Mouse (Mus musculus): Measurements from ENCODE around the gene Ccl21b. TPM values are rescaled to one million over a fixed set of nuclear protein-coding genes. Genes with fewer than 3 reads are reported as not detected.
"Not testable (repeated sequence)": the region's sequence is repeated elsewhere in the genome, so short reads cannot be mapped to it uniquely, and the experiment has no call there.

The Ccl21b gene
- total RNA-seq (2015; ENCODE audit: low replicate concordance) (not detected in 2 replicates), total RNA-seq (2017; ENCODE audit: low replicate concordance) (not detected in 2 replicates)

- not testable (repeated sequence) for ATAC-seq (replicated peaks; ENCODE audit: low FRiP score, poor library complexity, severe bottlenecking)
Observed at GRCm38 (mm10) chr4:42255467-42255866, at the start of gene Ccl21b. Gene Ccl21b, plus strand, starts transcription at chr4:42255767.

- not testable (repeated sequence) for ATAC-seq (replicated peaks; ENCODE audit: low FRiP score, poor library complexity, severe bottlenecking)
Observed at GRCm38 (mm10) chr4:42240339-42240738, 15.2 kb upstream of the Ccl21b start, which contains the start of gene Gm10600. Gene Gm10600, plus strand, starts transcription at chr4:42240639.

- not testable (repeated sequence) for ATAC-seq (replicated peaks; ENCODE audit: low FRiP score, poor library complexity, severe bottlenecking)
Observed at GRCm38 (mm10) chr4:42293967-42294366, 38.4 kb downstream of the Ccl21b start, which contains the start of gene Gm21953. Gene Gm21953, plus strand, starts transcription at chr4:42294267.

Other genes with a start within 250 kb of the Ccl21b start
- gene Gm21093, start 221.0 kb upstream of the Ccl21b start, total RNA-seq (2015; ENCODE audit: low replicate concordance), result not detected in 2 replicates
- gene Gm21093, start 221.0 kb upstream of the Ccl21b start, total RNA-seq (2017; ENCODE audit: low replicate concordance), result not detected in 2 replicates
- not detected in 2 replicates for gene Gm3893, start 164.6 kb upstream of the Ccl21b start, total RNA-seq (2015; ENCODE audit: low replicate concordance)
- gene Gm3893, start 164.6 kb upstream of the Ccl21b start, total RNA-seq (2017; ENCODE audit: low replicate concordance), result not detected in 2 replicates
- gene Gm13304, start 140.9 kb upstream of the Ccl21b start, total RNA-seq (2015; ENCODE audit: low replicate concordance), result not detected in 2 replicates
- not detected in 2 replicates for gene Gm13304, start 140.9 kb upstream of the Ccl21b start, total RNA-seq (2017; ENCODE audit: low replicate concordance)
- gene Gm13306, start 102.3 kb upstream of the Ccl21b start, total RNA-seq (2015; ENCODE audit: low replicate concordance), result not detected in 2 replicates
- not detected in 2 replicates for gene Gm13306, start 102.3 kb upstream of the Ccl21b start, total RNA-seq (2017; ENCODE audit: low replicate concordance)
- gene Gm13305, start 87.2 kb upstream of the Ccl21b start, total RNA-seq (2015; ENCODE audit: low replicate concordance), result not detected in 2 replicates
- 2.1 TPM in 1 of 2 replicates, not detected in the other for gene Gm13305, start 87.2 kb upstream of the Ccl21b start, total RNA-seq (2017; ENCODE audit: low replicate concordance)
- gene Gm10600, start 15.1 kb upstream of the Ccl21b start, total RNA-seq (2015; ENCODE audit: low replicate concordance), result not detected in 2 replicates
- gene Gm10600, start 15.1 kb upstream of the Ccl21b start, total RNA-seq (2017; ENCODE audit: low replicate concordance), result not detected in 2 replicates
- gene Gm21953, start 38.5 kb downstream of the Ccl21b start, total RNA-seq (2015; ENCODE audit: low replicate concordance), result not detected in 2 replicates
- not detected in 2 replicates for gene Gm21953, start 38.5 kb downstream of the Ccl21b start, total RNA-seq (2017; ENCODE audit: low replicate concordance)
- gene Fam205a3, start 62.6 kb downstream of the Ccl21b start, total RNA-seq (2015; ENCODE audit: low replicate concordance), result 0.19 TPM in 1 of 2 replicates, not detected in the other
- gene Fam205a3, start 62.6 kb downstream of the Ccl21b start, total RNA-seq (2017; ENCODE audit: low replicate concordance), result not detected in 2 replicates
- gene Gm21586, start 183.6 kb downstream of the Ccl21b start, total RNA-seq (2015; ENCODE audit: low replicate concordance), result not detected in 2 replicates
- not detected in 2 replicates for gene Gm21586, start 183.6 kb downstream of the Ccl21b start, total RNA-seq (2017; ENCODE audit: low replicate concordance)
- gene Gm2163, start 211.0 kb downstream of the Ccl21b start, total RNA-seq (2015; ENCODE audit: low replicate concordance), result not detected in 2 replicates
- 0.26 TPM in 1 of 2 replicates, not detected in the other for gene Gm2163, start 211.0 kb downstream of the Ccl21b start, total RNA-seq (2017; ENCODE audit: low replicate concordance)